ENCODE assay signal across 8 mouse cellular contexts in the genomic region with DNA sequence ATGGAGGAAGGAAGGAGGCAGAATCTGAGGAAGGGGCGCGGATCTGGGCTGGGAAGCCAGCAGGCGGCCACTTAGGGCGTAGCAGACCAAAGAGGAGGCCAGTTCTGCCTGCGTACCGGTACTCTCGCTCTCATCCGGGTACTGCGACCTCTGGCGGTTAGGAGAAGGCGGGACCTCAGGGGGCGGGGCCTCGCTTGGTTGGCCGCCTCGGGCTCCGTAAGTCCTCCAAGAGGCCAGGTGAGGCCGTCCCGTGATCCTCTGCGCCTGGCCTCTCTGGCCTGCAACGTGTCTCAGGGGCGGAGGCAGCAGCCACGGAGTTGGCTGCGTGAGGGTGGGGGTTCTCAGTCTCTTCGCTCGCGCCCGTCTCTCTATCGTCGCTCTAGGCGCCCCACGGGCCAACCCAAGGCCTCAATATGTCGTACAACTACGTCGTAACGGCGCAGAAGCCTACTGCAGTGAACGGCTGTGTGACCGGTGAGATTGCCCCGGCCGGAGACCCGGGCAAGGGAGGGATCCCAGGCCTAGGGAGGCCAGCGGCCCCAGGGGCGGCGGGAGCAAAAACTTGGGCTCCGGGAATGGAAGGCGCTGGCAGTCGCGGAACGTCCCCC. TPM values are rescaled to one million over a fixed set of nuclear protein-coding genes. Genes with fewer than 3 reads are reported as not detected.
DNase-seq lines count a peak whose midpoint lies in the region; ATAC-seq lines count a peak whose summit lies in the region.

A gene (plus strand): TSS at position 35 of the 608 bp plus-strand sequence.
A gene (minus strand): TSS at position 362 of the 608 bp plus-strand sequence.

- peak within 1 kb of the TSS; percentile 78 for H3K4me3 ChIP-seq in hindbrain, embryonic 15.5 days

- H3K9me3 ChIP-seq in hindbrain, embryonic 15.5 days: no peaks in the 10 kb centered on the region

- peak within 1 kb of the TSS; percentile 85 for H3K9ac ChIP-seq in hindbrain, embryonic 15.5 days

- H3K27ac ChIP-seq in hindbrain, embryonic 15.5 days (replicated peaks): peak within 1 kb of the TSS; percentile 89

- ATAC-seq in hindbrain, embryonic 15.5 days (ENCODE audit: low FRiP score, low read depth): peak; percentile 98

- 0% methylated on average over 49 of the region's 49 CpGs for WGBS in hindbrain, embryonic 15.5 days

- H3K27me3 ChIP-seq in hindbrain, embryonic 15.5 days: no peaks in the 10 kb centered on the region

- peaks cover 21% of the 10 kb centered on the region for H3K36me3 ChIP-seq in hindbrain, embryonic 15.5 days

- peaks cover 42% of the 10 kb centered on the region for H3K4me1 ChIP-seq in hindbrain, embryonic 15.5 days (replicated peaks)

- H3K4me2 ChIP-seq in hindbrain, embryonic 15.5 days: peak within 1 kb of the TSS; percentile 65

- peak; percentile 99 for DNase-seq in R1 (ENCODE audit: low read depth, low spot score)
- peak; percentile 99 to 100 for DNase-seq in cerebellum, postnatal 25 days
- DNase-seq in frontal cortex, postnatal 36 days (ENCODE audit: low spot score in 2 of 2): peak; percentile 99
- DNase-seq in left cerebral cortex, adult 11 months (ENCODE audit: low spot score): peak; percentile 98
- peak; percentile 99 for DNase-seq in lung, postnatal 4 days
- peak; percentile 98 for DNase-seq in retina, postnatal 7 days (ENCODE audit: low read depth, low spot score)
- peak; percentile 97 for DNase-seq in urinary bladder, adult 2 months (ENCODE audit: low spot score)

RNA-seq across cellular contexts. Expression of the first gene that starts in this region (rescaled TPM):
- polyA plus RNA-seq in hindbrain, embryonic 15.5 days (2015; fragmentation: Nextera tagmentation; extraction: Ambion mirVana): 221 and 229 TPM in 2 replicates
- 149 and 160 TPM in 2 replicates for polyA plus RNA-seq in urinary bladder, adult 2 months (2012; rRNA removed)

RNA-seq across cellular contexts. Expression of the second gene that starts in this region (rescaled TPM):
- 22.0 and 28.3 TPM in 2 replicates for polyA plus RNA-seq in hindbrain, embryonic 15.5 days (2015; fragmentation: Nextera tagmentation; extraction: Ambion mirVana)
- polyA plus RNA-seq in urinary bladder, adult 2 months (2012; rRNA removed): 11.1 and 11.9 TPM in 2 replicates

Comparison
In these comparisons a context has a peak if more than half of its experiments do, and no peak if none do; other contexts are left out.
1. Peak in every context shown above with its lines: DNase-seq, ATAC-seq, H3K4me3 ChIP-seq and H3K27ac ChIP-seq.